Mouse (Mus musculus): ENCODE data around the gene Cln6.

- peak; percentile 0 for TF ChIP-seq CTCF (IDR thresholded peaks at IDR 0.05; ENCODE audit: control insufficient read depth, insufficient read depth, insufficient read length)
- TF ChIP-seq MYOD1 (IDR thresholded peaks at IDR 0.05; ENCODE audit: control insufficient read depth, insufficient read length, low read depth): no peak
- TF ChIP-seq USF1 (IDR thresholded peaks at IDR 0.05; ENCODE audit: low read depth): no peak
- TF ChIP-seq FOSL1 (IDR thresholded peaks at IDR 0.05; ENCODE audit: insufficient read depth, low read length, poor library complexity, severe bottlenecking): no peak
- TF ChIP-seq CEBPB (IDR thresholded peaks at IDR 0.05; ENCODE audit: low read depth): no peak
- TF ChIP-seq MAX (IDR thresholded peaks at IDR 0.05): no peak
- TF ChIP-seq MYOG (IDR thresholded peaks at IDR 0.05; ENCODE audit: control insufficient read depth, extremely low read depth, insufficient read length): no peak
These were observed 27.8 kb upstream of the Cln6 start for GRCm38 (mm10) chr9:62810543-62811515.
